Mouse (Mus musculus) erythroblast, adult 5-6 weeks (primary cell): ENCODE measurements around the gene Sar1a. TPM values are rescaled to one million over a fixed set of nuclear protein-coding genes. Genes with fewer than 3 reads are reported as not detected.

Experiments used
- ATAC-seq: replicated peaks from 2 replicates; pipeline ENCODE4 v1.8.0; 2016; ENCODE audit warnings: moderate number of reproducible peaks, mild to moderate bottlenecking, moderate TSS enrichment, inconsistent platforms; ENCODE audit not compliant: poor library complexity, low FRiP score, severe bottlenecking
- total RNA-seq, 2 experiments: library from RNA; stranded (forward) in 1 of 2; stranded (reverse) in 1 of 2; fragments of 150-400 nt in 1 of 2; fragments of 200-764, 138-1000 nt in 1 of 2; gene quantifications; 2 replicates each; pipeline versions ENCODE4 v1.2.3 to v1.2.4; 2015 to 2017; ENCODE audit warnings: low replicate concordance in 2 of 2

The Sar1a gene
- total RNA-seq, 2 experiments from 2014 or later = 32.6 to 50.5 TPM

GRCm38 (mm10) chr10:61670758-61671157 is 9.3 kb upstream of the Sar1a start:
- no peak; the same call in 1 of the 2 replicates for ATAC-seq

- ATAC-seq = no peak
Measured at GRCm38 (mm10) chr10:61675935-61676334, 4.2 kb upstream of the Sar1a start.

- ATAC-seq = peak; percentile 13; the same call in 1 of the 2 replicates
Measured at GRCm38 (mm10) chr10:61679545-61679944, 554 bp upstream of the Sar1a start.

DNA sequence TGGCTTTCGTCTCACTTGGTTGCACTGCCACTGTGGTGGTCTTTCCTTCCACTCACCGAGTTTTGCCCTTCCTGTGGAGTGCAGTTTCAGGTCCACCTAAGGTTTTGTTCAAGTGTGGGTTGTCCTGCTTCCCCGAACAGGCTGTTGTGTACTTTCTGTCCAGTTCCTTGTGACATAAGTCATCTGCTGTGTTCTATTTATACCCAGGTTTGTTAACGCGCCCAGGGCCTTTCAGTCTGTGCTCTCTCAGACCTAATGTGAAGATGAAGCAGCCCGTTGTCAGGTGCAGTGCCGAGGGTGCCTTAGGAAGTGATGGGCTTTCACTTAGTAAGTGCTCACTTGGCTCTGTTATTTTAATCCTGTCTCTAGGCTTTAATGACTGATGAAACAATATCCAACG is 9.3 kb downstream of the Sar1a start:
- ATAC-seq = no peak

DNA sequence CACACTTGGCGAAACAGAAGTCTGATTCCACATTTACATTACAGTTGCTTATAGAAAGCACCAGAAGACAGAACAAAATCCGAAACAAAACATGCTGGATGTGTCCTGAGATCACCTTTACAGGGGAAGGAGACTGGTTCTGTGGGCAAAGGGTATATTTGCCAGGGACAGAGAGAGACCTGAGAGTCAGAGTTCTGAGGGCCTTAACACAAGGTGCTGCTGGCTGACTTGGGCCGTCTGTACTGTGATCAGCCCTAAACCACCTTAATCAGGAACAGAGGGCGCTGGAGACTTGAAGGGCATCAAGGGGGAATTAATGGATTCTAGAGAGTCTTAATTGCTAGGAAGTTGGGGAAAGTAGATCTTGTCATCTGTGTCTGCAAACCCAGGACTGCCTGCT is 13.5 kb downstream of the Sar1a start:
- no peak for ATAC-seq

- ATAC-seq = peak; percentile 98
Measured at GRCm38 (mm10) chr10:61694870-61695670, 15.0 kb downstream of the Sar1a start, which contains the start of gene Tysnd1. Gene Tysnd1, plus strand, starts transcription at chr10:61695514.

GRCm38 (mm10) chr10:61695703-61696559 is 15.8 kb downstream of the Sar1a start:
- ATAC-seq = peak; percentile 32

DNA sequence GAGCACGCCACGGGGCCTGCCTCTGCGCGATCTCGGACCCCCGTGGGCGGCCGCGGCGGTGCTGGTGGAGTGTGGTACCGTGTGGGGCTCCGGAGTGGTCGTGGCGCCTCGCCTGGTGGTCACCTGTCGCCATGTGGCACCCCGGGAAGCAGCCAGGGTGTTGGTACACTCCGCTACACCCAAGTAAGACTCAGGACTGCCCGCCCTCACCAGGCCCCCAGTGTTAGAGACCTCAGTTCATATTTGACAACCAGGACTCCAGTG is 16.4 kb downstream of the Sar1a start:
- ATAC-seq = no peak

- no peak for ATAC-seq
Measured at GRCm38 (mm10) chr10:61697028-61697427, 16.9 kb downstream of the Sar1a start.

DNA sequence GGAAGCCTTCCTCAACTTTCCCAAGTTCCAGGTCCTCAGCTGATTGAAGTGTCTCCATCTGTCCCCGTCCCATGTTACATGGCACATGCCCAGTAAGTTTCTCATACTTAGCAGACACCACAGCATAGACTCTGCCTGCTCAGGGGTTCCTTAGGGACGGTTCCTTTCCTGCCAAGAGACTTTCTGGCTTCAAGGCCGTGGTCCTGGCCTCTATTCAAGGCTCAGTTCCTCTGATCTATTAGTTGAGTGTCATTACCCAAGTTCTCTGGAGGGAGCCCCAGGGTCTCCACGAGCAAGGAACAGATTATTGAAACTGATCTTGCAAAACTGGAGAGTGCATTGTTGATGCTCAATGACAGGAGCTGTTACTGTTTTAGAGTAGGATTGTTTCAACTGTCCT is 24.6 kb downstream of the Sar1a start:
- no peak for ATAC-seq

- ATAC-seq = no peak
Measured at GRCm38 (mm10) chr10:61706412-61707375, 26.6 kb downstream of the Sar1a start.

GRCm38 (mm10) chr10:61713601-61714000 is 33.5 kb downstream of the Sar1a start:
- ATAC-seq = no peak

DNA sequence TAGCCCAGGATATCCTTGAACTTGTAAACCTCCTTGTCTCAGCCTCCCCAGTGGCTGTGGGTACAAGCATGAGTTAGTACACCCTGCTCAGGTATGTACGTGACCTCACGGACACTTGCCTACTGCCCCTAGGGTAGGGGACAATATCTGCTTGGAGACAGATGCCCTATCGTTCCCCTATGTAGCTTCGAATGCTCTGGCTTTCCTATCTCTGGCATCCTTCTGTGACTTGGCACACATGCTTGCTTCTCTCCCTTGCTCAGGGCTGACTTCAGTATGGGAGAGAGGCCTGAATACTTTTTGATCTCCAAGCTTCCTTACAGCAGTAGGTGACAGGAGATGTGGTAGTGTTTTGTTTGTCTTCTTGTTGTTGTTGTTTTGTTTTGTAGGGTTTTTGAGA is 34.0 kb downstream of the Sar1a start:
- peak; percentile 67 for ATAC-seq

DNA sequence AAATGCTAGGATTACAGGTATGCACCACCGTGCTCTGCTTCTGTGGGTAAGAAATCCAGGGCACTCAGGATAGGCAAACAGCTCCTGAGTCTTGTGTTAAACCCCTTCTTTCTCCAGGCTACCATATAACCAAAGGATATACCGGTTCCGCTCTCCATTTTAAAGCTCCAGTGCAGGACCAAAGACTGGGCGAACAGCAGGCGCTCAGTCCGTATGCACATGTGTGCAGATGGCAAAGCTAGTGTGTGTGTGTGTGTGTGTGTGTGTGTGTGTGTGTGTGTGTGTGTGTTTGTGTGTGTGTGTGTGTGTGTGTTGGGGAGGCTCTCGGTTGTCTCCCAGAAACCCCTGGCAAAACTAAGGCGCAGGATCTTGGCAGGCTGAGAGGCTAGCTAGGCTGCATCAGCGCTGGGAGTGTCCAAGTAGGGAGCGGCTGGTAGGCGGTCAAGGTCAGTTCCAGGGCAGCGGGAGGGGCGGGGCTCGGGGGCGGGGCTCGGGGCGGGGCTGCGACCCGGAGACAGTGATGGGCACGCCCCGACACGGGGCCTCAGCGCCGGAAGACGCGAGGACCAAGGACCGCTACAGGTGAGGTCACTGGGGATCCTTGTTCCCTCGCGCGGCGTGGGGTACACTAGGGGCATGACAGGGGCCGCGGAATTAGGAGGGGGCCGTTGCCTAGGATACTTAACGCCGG is 34.8 kb downstream of the Sar1a start, which contains the start of gene Aifm2:
Gene Aifm2 (plus strand): TSS at position 493 of the 691 bp plus-strand sequence.
- ATAC-seq = peak; percentile 93

GRCm38 (mm10) chr10:61715462-61715837 is 35.4 kb downstream of the Sar1a start:
- no peak; the same call in none of the 2 replicates for ATAC-seq

- ATAC-seq = no peak
Measured at GRCm38 (mm10) chr10:61715996-61716864, 36.1 kb downstream of the Sar1a start.

- ATAC-seq = no peak
Measured at GRCm38 (mm10) chr10:61717406-61718296, 37.6 kb downstream of the Sar1a start.
